Mouse (Mus musculus): ENCODE data around the gene Frem2.

Gene Frem2

DNA sequence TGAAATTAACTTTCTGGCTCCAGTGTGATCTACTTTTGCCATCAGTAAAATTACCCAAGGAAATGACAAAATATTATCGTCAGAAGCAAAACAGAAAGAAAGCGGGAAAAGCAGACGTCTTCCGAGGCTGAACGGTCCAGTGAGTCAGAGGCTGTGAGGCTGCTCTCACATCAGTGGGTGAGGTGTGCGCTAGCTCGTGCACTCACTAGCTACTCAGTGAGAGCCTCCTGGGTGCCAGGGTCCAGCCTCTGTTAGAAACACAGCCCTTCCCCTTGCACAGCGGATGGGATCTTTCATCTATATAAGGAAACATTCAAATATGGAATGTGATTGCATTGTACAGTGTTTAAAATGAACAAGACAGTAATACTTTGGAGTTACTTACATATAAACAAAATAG is 36.8 kb downstream of the Frem2 start:
- DNase-seq (ENCODE audit: low spot score) = no peak

GRCm38 (mm10) chr3:53611106-53611505 is 46.0 kb downstream of the Frem2 start:
- DNase-seq (ENCODE audit: low spot score) = no peak

DNA sequence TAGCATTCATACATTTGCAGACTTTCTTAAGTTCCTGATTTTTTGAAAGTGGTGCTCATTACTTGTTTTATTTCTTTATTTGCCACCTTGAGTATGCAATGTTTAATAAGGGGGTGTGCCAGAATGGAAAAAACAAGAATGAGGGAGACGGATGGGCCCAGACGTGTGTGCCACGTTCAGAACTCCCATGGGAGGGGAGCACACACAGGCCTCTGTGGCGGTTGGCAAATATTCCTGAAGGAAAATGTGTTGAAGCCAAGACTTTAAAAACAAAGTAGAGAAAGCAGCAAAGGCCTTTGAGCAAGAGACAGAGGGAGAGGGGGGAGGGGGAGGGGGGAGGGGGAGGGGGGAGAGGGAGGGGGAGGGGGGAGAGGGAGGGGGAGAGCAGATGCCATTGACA is 47.3 kb downstream of the Frem2 start:
- DNase-seq (ENCODE audit: low spot score) = no peak

DNA sequence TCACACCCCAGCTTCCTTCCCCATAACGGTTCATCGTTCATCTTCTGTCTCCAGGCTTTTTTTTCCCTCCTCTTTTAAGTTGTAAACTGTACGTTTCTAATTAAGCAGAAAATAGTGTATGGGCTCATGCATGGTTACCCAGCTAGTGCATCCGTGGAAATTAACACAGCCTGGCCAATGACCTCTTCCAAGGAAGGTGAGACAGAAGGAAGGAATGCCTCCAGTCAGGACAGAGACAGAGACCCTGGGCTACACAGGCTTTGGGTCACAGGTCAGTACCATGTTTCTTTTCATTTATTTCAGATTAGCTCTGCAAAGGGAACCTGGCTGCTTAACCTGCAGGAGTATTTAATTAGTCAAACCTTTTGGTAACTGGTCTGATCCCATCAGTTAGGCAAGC is 57.0 kb downstream of the Frem2 start:
- DNase-seq (ENCODE audit: low spot score) = no peak

- DNase-seq (ENCODE audit: low spot score) = no peak
Observed at GRCm38 (mm10) chr3:53599315-53599714, 57.8 kb downstream of the Frem2 start.

- DNase-seq (ENCODE audit: low spot score) = no peak
Observed at GRCm38 (mm10) chr3:53598153-53598800, 58.9 kb downstream of the Frem2 start.

GRCm38 (mm10) chr3:53594471-53594870 is 62.7 kb downstream of the Frem2 start:
- DNase-seq (ENCODE audit: low spot score) = no peak

GRCm38 (mm10) chr3:53593718-53594117 is 63.4 kb downstream of the Frem2 start:
- DNase-seq (ENCODE audit: low spot score) = no peak

GRCm38 (mm10) chr3:53592036-53592435 is 65.1 kb downstream of the Frem2 start:
- no peak for DNase-seq (ENCODE audit: low spot score)

DNA sequence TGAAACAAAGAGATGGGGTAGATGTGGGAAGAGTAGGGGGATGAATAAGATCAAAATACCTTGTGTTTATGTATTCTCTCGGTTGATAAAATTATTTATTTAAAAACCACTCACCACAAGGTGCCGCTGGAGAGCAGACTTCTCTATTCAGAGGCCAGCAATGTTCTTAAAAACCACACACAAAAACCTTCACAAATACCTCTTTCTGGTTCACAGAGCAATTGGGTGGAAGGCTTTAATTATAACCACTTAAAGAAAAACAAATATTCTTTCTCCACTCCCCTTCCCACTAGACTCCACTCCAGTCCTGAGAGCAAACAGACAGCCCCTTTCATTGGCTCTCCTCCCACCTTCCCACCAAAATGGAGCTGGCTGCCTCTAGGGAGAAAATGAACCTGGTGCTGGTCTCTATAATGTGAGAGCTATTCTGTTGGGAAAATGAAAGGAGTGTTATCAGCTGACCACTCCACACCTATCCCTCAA is 67.0 kb downstream of the Frem2 start:
- no peak for DNase-seq (ENCODE audit: low spot score)

GRCm38 (mm10) chr3:53583248-53583647 is 73.9 kb downstream of the Frem2 start:
- no peak for DNase-seq (ENCODE audit: low spot score)

- no peak for DNase-seq (ENCODE audit: low spot score)
Observed at GRCm38 (mm10) chr3:53580596-53581254, 76.4 kb downstream of the Frem2 start.

DNA sequence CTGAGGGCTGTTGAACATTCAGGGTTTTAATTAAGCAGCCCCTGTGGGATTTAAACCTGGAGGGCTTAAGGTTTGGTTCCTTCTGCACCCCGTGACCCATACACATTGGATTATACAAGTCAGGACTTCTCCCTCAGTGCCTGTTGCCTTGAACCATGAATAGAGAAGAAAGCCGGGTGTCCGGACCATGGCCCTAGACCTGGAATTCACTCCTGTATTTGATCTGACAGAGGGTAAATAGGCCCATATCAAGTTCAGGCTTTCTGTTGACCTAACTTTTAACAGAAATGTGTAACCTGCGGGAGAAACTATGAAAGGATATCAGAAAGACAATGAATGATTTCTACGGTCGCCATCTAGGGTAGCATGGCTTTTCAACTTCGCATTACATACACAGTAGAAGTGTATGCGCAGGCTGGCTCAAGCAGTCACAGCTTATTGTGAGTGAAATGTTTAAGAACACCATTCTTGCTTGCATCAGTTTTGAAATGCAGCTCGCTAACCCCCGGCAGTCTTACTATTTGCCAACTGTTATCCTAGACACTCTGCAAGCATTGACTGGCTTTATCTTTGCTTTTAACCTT is 77.9 kb downstream of the Frem2 start:
- no peak for DNase-seq (ENCODE audit: low spot score)

- no peak for DNase-seq (ENCODE audit: low spot score)
Observed at GRCm38 (mm10) chr3:53576320-53577116, 80.6 kb downstream of the Frem2 start.

- no peak for DNase-seq (ENCODE audit: low spot score)
Observed at GRCm38 (mm10) chr3:53574123-53574522, 83.0 kb downstream of the Frem2 start.

DNA sequence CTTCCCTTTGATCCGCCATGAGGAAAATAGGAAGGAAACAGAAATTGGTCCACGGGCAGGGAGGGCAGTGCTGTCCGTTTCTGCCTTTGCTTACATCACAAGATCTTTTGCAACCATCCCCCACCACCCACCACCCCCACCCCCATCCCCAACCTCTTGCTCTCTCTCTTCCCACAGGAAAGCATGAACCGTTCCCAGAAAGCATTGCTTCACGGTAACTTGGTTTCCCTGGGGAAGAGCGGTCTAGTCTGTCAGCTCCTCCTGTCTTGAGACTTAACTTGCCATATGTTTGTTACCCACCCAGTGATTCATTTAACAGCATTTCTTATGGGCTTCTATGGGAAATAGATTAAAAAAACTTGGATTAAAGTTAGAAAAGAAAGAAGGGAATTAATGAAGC is 85.5 kb downstream of the Frem2 start:
- no peak for DNase-seq (ENCODE audit: low spot score)

DNA sequence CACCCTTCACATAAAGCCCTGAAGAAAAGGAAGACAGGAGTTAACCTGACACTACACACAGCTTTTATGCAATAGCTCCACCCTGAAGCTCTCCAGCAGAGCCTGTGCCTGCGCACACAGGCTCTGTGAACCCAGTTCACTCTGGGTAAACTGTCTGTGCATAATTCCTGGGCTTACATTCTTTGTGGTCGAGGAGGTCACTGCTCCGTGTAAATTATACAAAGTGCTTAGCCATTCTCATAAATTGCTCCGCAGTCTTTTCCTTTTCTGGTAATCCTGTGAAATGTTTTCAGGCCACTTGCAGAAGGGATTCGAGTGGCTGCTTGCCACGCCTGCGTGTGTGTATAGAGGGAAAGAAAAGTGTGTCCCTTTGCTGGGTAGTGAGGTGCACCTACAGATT is 92.6 kb downstream of the Frem2 start:
- no peak for DNase-seq (ENCODE audit: low spot score)

- DNase-seq (ENCODE audit: low spot score) = no peak
Observed at GRCm38 (mm10) chr3:53563746-53564145, 93.4 kb downstream of the Frem2 start.

GRCm38 (mm10) chr3:53561813-53562212 is 95.3 kb downstream of the Frem2 start:
- DNase-seq (ENCODE audit: low spot score) = no peak

- DNase-seq (ENCODE audit: low spot score) = no peak
Observed at GRCm38 (mm10) chr3:53559056-53559455, 98.1 kb downstream of the Frem2 start.

- no peak for DNase-seq (ENCODE audit: low spot score)
Observed at GRCm38 (mm10) chr3:53558230-53558629, 98.9 kb downstream of the Frem2 start.

GRCm38 (mm10) chr3:53557388-53558214 is 99.6 kb downstream of the Frem2 start:
- DNase-seq (ENCODE audit: low spot score) = no peak
